Mouse (Mus musculus) liver, adult (tissue): ENCODE data around the gene Strn.

Experiments used
- GATA4 ChIP-seq: IDR thresholded peaks from 2 replicates; pipeline ENCODE4 v1.6.1; 2014; ENCODE audit warnings: mild to moderate bottlenecking, low read length; ENCODE audit not compliant: insufficient replicate concordance

The Strn gene

DNA sequence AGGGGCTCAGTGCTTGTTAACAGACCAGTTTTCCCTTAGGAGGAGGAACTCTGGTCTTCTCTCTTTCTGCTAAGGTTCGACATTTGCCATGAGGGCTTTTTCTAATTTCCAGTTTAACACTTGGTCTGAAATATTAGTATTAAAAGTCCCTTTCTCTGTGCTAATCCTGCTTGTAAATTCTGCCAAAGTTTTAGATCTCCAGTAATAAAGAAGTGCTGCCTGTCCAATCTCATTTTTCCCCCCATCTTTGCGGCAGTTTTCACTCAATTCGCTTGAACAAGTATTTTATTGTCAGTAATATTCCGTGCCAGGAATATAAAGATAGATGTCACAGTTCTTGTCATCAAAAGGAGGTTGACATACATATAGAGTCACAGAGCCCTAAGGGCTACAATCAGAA is at the start of gene Strn:
Gene Strn, minus strand, starts transcription at position 101 of the 400 bp plus-strand sequence.
- no peak for TF ChIP-seq GATA4

- TF ChIP-seq GATA4: no peak
Measured at GRCm38 (mm10) chr17:78778765-78779164, 41.8 kb upstream of the Strn start.

- no peak for TF ChIP-seq GATA4
Measured at GRCm38 (mm10) chr17:78772317-78772716, 35.3 kb upstream of the Strn start.

DNA sequence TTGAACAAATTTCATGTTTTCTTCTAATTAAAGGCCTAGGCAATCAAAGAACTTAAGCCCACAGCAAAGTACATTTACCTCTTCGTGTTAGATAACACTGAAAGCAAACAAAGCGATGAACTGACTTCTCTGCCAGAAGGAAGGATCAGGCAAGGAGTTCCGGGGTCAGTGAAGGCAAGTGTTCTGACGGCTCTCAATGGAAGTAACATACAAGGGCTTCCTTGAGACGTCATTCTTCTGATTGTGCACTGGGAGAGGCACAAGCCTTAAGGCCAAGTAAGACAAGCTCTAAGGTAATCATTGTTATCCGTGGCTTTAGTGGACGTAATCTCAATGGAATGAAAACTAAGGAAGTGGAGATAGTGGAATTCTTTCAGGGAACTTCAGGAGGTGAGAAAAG is 33.9 kb upstream of the Strn start:
- TF ChIP-seq GATA4: no peak

- no peak for TF ChIP-seq GATA4
Measured at GRCm38 (mm10) chr17:78769341-78769740, 32.3 kb upstream of the Strn start.

DNA sequence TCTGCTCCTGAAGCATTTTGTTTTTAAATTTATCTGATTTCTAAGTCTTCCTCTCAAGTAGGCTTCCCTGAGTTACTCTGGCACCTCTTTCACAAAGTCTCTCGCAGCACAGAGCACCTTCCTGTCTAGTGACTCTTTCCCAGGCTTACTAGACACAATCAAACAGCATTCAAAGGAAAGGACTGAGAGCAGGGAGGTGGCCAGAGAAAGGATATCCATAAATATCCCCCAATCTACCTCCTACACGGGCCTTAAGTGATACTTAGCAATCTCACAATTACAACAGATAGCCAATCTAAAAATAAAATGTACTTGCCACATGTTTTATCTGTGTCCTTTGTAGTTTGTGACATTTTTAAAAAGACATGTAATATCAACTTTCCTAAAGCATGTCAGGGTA is 31.9 kb upstream of the Strn start:
- peak; percentile 36; the same call in 1 of the 2 replicates for TF ChIP-seq GATA4

DNA sequence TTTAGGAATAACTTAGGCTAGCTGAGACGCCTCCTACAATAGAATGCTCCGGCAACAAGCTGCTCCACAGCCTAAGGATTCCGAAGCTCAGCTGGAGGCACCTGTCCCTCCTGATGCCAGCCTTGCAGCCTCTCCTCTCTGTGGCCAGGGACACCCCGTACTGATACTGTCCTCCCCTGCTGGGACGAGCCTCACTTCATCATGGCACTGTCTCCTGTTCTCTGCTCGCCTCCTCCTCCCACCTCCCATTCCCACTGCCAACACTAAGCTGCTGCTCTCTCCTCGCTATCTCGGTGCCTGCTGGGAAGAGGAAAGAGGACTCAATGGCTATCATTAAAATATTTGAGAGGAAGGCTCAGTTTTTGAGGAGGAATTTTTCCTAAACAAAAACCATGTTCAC is 30.6 kb upstream of the Strn start:
- no peak for TF ChIP-seq GATA4

DNA sequence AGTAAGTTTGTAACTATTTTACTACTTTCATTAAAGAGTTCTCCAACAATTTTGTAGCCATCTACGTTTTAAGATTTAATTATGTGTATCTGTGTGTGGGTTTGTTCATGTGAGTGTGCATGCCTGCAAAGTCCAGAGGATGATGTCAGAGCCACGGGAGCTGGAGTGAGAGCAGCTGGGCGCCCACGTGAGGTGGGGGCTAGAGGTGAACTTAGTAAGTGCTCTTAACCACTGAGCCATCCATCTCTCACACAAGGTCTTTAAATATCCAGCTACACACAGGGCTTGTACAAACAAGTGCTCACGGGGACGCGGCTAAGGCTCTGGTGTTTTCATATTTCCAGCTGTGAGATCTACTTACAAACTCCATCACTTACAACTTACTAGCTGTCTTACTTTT is 29.1 kb upstream of the Strn start:
- TF ChIP-seq GATA4: no peak

DNA sequence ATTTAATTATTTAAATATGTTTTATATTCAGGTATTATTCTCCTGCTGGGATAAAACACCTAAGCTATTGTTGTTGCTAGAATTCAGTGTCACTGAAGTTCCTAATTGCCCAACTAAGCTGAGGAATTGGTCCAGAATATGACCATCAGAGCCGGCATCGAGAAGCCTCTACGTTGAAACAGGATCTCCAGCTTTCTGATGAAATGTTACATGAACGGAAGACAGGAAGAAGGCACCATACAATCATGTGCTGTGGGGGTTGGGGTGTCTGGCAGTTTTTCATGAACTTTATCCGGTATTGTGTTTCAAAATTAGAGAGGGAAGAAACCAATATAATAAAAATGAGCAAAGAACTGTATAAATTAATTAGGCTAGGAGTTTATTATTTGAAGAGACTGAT is 26.3 kb upstream of the Strn start:
- no peak for TF ChIP-seq GATA4

- TF ChIP-seq GATA4: no peak
Measured at GRCm38 (mm10) chr17:78752938-78753655, 16.1 kb upstream of the Strn start.

- no peak for TF ChIP-seq GATA4
Measured at GRCm38 (mm10) chr17:78752064-78752463, 15.1 kb upstream of the Strn start.

GRCm38 (mm10) chr17:78748440-78748839 is 11.4 kb upstream of the Strn start:
- no peak for TF ChIP-seq GATA4

- TF ChIP-seq GATA4: no peak
Measured at GRCm38 (mm10) chr17:78738416-78738815, 1.4 kb upstream of the Strn start.

- TF ChIP-seq GATA4: no peak
Measured at GRCm38 (mm10) chr17:78737771-78738170, 775 bp upstream of the Strn start.

DNA sequence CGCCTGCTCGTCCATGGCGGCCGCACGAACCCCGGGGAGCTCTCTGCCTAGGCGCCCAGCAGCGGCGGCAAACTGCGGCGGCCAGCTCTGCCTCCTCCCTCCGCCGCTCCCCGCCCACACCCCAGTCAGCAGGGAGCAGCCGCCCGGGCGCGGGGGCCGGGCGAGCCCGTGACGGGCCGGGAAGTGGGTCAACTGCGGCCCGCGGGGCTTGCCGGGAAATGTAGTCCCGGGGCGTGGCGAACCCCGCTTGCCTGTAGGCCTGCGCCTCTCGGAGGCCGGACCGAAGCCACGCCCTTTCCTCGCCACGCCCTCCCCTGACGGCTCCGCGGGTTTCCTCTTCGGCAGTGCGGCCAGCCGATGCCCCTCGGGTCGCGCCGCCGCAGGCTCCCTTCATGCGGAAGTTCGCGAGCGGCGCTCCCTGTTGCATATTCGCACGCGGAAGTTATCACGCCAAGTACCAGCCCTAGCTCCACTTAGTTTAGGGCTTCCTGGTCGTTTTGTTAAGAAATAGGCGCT is 465 bp downstream of the Strn start:
- peak; percentile 42; the same call in 1 of the 2 replicates for TF ChIP-seq GATA4

DNA sequence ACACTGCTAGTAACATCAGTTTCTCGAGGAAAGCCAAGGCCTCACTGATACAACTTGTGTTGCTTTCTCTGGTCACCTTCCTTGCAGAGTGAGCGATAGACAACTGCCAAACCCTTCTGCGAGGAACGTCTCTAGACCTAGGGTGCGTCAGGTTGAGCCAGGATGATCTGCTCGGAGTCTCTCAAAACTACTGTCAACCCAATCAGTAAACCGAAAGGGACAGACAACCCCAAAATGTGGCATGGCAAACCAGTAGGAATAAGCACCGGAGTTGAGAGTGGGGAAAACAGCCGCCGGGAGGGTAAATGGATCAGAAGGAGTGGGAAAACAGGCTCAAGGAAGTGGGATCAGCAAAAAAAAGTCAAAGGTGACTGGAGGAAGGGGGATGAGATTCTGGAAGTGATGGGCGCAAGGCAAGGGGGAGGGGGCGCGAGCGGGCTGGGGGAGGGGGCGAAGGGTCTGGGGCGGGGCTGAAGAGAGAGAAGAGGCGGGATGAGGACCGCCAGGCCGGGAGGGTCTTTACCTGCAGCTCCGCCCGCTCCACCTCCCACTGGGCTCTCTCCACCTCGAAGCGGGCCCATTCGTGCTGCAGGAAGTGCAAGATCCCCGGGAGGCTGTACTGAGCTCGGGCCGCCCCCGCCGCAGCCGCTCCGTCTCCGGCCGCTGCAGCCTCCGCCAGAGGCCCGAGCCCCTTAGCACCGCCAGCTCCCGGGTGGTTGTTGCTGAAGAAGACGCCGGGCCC is 1.1 kb downstream of the Strn start:
- TF ChIP-seq GATA4: no peak
